Mouse (Mus musculus) lung, adult 2 months (tissue): ENCODE data around the gene Tbc1d23.

Experiments
- CTCF ChIP-seq: fragments of 200-500 bp; IDR thresholded peaks from 2 replicates; pipeline ENCODE4 v1.5.1; 2011; ENCODE audit warnings: mild to moderate bottlenecking, low read length, control low read depth; ENCODE audit not compliant: insufficient read depth
- POLR2A ChIP-seq: fragments of 200-500 bp; IDR thresholded peaks from 2 replicates; pipeline ENCODE4 v1.6.1; 2011; ENCODE audit warnings: low read depth, mild to moderate bottlenecking, control low read depth, low read length, borderline replicate concordance; ENCODE audit errors: extremely low read depth

DNA sequence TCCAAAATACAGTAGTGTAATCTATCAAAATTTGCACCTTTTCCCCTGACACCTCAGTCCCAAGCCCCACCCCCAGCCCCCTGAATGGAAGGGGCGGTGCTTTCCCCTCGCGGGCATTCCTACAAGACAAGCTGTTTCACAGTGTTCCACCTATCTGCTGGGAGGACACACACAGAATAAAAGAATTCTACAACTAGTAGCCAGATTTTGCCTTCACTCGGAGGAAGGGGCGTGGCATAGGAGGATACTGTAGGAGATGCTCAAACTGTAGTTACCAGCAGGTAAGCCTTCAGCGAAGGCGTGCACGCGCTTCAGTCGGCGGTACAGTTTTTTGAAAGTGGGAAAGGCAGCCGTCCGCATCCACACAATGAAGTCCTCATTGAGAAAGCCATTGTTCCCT, 38.4 kb upstream of the Tbc1d23 start:
- TF ChIP-seq POLR2A: no peak
- no peak for TF ChIP-seq CTCF
